Mouse (Mus musculus) hindbrain, embryonic 11.5 days (tissue): ENCODE measurements at regions not wholly inside any gene's neighbourhood (a gene's known extent, or its start where the extent isn't known, plus 50 kb on each side); places are given as distances from the start of the nearest gene placed in this dataset.
"Not testable (repeated sequence)": the region's sequence is repeated elsewhere in the genome, so short reads cannot be mapped to it uniquely, and the experiment has no call there.

Source experiments
- ATAC-seq: fragments of 200-750 bp; cut with Nextera tagmentation; 2 replicates; pipeline ENCODE4 v1.8.0; 2017; ENCODE audit warnings: mild to moderate bottlenecking, moderate TSS enrichment, moderate library complexity; ENCODE audit not compliant: low FRiP score
- DNase-seq: peaks from one replicate; pipeline ENCODE4 v3.0.0-alpha.2; 2015; ENCODE audit warnings: low spot score
- H3K27ac ChIP-seq: fragments of 300-500 bp; sonication (generic); 2 replicates; pipeline ENCODE4 v1.5.1; 2014; ENCODE audit warnings: mild to moderate bottlenecking, low read depth, low read length
- H3K27me3 ChIP-seq: fragments of 300-500 bp; sonication (generic); 2 replicates; pipeline ENCODE4 v1.6.1; 2014; ENCODE audit warnings: mild to moderate bottlenecking, low read length, moderate library complexity, mixed read lengths; ENCODE audit not compliant: control insufficient read depth, insufficient read depth
- H3K36me3 ChIP-seq: fragments of 300-500 bp; sonication (generic); 2 replicates; pipeline ENCODE4 v1.6.1; 2014; ENCODE audit warnings: mild to moderate bottlenecking, low read length, moderate library complexity, mixed read lengths; ENCODE audit not compliant: control insufficient read depth, insufficient read depth
- H3K4me1 ChIP-seq: fragments of 300-500 bp; sonication (generic); replicated peaks from 2 replicates; pipeline ENCODE4 v1.6.1; 2014; ENCODE audit warnings: low read length, mixed read lengths; ENCODE audit not compliant: control insufficient read depth, insufficient read depth
- H3K4me2 ChIP-seq: fragments of 300-500 bp; sonication (generic); replicated peaks from 2 replicates; pipeline ENCODE4 v1.6.1; 2014; ENCODE audit warnings: mild to moderate bottlenecking, low read depth, low read length
- H3K4me3 ChIP-seq: fragments of 300-500 bp; sonication (generic); 2 replicates; pipeline ENCODE4 v1.5.1; 2014; ENCODE audit warnings: low read depth, low read length
- H3K9ac ChIP-seq: fragments of 300-500 bp; sonication (generic); 2 replicates; pipeline ENCODE4 v1.6.1; 2014; ENCODE audit warnings: low read depth, low read length
- H3K9me3 ChIP-seq: fragments of 300-500 bp; sonication (generic); 2 replicates; pipeline ENCODE4 v1.6.1; 2016; ENCODE audit warnings: low read length; ENCODE audit not compliant: control insufficient read depth
- WGBS: fragments of 180-500 bp; shearing (Covaris S2); extraction: QIAGEN DNeasy Blood & Tissue Kit; methylation state at CpG from one replicate; pipeline ENCODE4 v1.1.7; 2014; 5-methylcytosine and 5-hydroxymethylcytosine counted together

DNA sequence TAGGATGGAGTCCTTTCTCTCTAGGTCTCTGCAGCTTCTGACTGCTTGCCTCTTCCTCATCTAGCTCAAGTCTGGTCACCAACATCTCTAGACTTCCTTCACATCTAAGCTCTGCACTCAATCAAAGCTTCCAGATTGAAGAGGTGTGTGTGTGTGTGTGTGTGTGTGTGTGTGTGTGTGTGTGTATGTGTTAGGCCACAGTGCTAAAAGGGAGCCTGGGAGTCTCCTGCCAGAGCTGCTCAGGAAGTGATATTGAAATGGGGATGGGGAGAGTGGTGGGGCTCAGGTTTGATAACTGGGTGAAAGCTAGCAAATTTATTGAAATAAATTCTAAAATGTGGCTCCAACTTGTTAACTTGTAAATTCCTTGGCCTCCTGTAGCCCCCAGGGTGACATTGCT is 73.3 kb downstream of the Gm31371 start:
- not testable (repeated sequence) for ATAC-seq, H3K4me3 ChIP-seq, H3K27ac ChIP-seq, H3K4me2 ChIP-seq, H3K4me1 ChIP-seq, DNase-seq, H3K9ac ChIP-seq, H3K27me3 ChIP-seq, H3K36me3 ChIP-seq, H3K9me3 ChIP-seq

DNA sequence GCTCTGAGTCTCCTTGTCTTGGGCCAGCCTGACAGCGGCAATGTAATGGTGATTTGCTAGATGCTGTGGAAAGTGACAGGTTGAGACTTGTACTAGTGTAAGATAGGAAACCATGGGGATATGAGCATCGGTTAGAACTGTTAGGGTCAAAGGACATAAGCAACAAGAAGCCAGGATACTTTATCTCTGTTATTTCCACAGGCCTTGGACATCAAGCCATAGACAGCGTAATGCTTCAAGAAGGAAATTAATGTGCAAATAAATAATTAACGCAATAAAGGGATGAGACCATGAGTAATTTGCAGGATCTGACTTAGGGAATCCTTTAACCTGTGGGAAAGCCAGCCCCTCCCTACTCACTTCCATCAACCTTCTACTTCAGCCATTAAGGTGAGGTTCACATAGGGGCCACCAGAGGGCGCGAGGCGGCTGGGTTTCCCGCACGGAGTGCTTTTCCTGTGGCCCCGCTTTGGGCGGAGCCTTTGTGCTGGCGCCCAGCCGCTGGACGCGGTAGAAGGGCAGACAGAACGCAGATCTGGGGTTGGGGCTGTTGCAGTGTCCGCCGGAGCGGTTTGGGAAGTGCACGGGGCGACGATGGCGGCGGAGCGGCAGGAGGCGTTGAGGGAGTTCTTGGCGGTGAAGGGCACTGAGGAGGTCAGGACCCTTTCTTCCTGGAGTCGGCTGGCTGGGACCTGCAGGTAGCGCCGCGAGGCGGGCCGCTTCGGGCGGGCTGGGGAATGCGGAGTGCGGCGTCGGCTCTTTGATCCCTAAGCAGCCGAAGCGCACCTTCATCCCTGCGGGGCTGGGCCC is 76.5 kb downstream of the Gm31371 start:
- Histone ChIP-seq H3K27ac (no peak overlapping the region), H3K4me1 (no peaks in the 10 kb centered on the region), H3K4me2 (peak overlapping the region; percentile 44), H3K36me3 (no peaks in the 10 kb centered on the region), H3K9ac (peak overlapping the region; percentile 40), H3K4me3 (peak overlapping the region; percentile 38), H3K27me3 (no peaks in the 10 kb centered on the region), H3K9me3 (no peaks in the 10 kb centered on the region)
- ATAC-seq (peak; percentile 97), DNase-seq (peak; percentile 82)
- WGBS, result 6% methylated on average over 42 of the region's 42 CpGs

DNA sequence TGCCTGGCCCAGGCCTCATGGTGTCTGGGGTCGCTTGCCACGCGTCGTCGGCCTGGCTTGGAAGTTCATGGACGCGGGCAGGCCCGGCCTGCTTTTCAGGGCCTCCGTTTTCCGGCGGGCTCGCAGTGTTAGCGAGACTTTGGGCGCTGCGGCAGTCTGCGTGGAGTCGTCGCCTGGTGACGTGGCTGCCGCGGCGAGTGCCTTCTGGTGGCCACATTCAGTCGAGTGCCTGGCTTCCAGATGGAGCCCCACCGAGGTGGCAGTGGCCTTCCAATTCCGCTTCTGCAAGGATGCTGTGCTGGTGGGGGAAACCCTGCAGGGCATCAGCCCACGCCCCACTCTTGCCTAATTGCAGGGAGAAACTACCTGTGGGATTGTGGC is 77.1 kb downstream of the Gm31371 start:
- not testable (repeated sequence) for DNase-seq, H3K27ac ChIP-seq, H3K36me3 ChIP-seq, H3K27me3 ChIP-seq, H3K4me1 ChIP-seq, H3K9me3 ChIP-seq
- ATAC-seq, result peak; percentile 72
- peak overlapping the region; percentile 44 for H3K4me2 ChIP-seq
- 23% methylated on average over 26 of the region's 26 CpGs for WGBS
- H3K9ac ChIP-seq, result peak overlapping the region; percentile 40; the same call in 1 of the 2 replicates
- peak overlapping the region; percentile 38 for H3K4me3 ChIP-seq

DNA sequence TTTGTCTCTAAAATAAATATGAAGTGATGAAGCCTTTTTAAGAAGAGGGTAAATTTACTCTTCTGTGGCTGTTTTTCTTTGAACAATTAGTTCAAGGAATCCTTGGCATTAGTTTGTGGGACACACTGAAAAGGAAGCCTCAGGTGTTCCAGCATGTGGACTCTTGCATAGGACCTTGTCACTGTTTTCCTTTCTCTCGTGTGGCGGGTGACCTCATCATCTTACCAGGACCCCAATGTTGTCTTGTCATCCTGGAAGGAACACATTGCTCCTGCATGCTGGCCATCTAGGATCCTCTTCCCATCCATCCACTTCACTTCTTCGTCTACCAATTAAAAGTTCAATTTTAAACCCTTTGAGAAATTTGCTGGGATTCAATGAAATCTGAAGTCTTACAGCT is 104.9 kb downstream of the Gm31371 start:
- not testable (repeated sequence) for H3K27ac ChIP-seq, H3K36me3 ChIP-seq, H3K9ac ChIP-seq, ATAC-seq, H3K27me3 ChIP-seq, H3K4me3 ChIP-seq, H3K4me2 ChIP-seq, H3K9me3 ChIP-seq, H3K4me1 ChIP-seq
- 81% methylated on average over 3 of the region's 3 CpGs for WGBS
- peak; percentile 5 for DNase-seq

DNA sequence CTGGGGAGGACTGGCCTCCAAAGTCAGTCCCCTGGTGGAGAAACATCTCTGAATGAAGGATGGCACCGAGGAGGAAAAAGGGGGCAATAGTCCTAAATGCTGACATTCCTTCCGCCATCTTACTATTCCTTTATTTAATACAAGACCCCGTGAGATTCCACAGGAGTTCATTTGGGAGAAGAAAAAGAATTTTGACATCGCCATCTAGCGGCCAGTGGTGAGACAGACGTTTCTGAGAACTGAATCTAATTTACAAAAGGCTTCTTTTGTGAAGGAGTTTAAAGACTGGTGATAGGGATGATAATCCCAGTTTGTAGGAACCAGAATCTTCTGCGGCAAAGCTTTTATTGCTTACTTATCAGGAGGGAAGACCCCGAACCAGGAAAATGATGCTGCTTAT is 107.8 kb downstream of the Gm31371 start:
- not testable (repeated sequence) for H3K4me2 ChIP-seq, H3K4me1 ChIP-seq, DNase-seq, H3K9ac ChIP-seq, ATAC-seq, H3K4me3 ChIP-seq, H3K9me3 ChIP-seq, H3K27me3 ChIP-seq, H3K36me3 ChIP-seq, H3K27ac ChIP-seq
- 71% methylated on average over 8 of the region's 8 CpGs for WGBS

DNA sequence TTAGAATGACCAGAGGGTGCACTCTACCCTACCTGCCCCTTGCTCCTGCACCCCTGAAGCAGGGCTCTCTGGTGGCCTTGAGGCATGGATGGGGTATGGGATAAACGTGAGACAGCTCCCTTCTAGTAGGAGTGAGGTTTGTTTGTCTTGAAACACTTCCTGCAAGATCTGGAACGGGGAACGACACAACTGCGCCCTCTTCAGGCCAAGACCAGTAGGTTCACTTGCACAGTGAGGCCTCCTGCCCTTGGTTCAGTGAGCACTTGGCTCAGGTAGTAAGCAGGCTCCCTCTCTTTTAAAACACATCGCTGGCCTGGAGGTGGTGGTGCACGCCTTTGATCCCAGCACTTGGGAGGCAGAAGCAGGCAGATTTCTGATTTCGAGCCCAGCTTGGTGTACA is 110.1 kb downstream of the Gm31371 start:
- not testable (repeated sequence) for H3K4me1 ChIP-seq, H3K9me3 ChIP-seq, H3K4me2 ChIP-seq, H3K36me3 ChIP-seq, ATAC-seq, H3K27me3 ChIP-seq, H3K4me3 ChIP-seq, H3K9ac ChIP-seq, DNase-seq, H3K27ac ChIP-seq
- 76% methylated on average over 7 of the region's 7 CpGs for WGBS

DNA sequence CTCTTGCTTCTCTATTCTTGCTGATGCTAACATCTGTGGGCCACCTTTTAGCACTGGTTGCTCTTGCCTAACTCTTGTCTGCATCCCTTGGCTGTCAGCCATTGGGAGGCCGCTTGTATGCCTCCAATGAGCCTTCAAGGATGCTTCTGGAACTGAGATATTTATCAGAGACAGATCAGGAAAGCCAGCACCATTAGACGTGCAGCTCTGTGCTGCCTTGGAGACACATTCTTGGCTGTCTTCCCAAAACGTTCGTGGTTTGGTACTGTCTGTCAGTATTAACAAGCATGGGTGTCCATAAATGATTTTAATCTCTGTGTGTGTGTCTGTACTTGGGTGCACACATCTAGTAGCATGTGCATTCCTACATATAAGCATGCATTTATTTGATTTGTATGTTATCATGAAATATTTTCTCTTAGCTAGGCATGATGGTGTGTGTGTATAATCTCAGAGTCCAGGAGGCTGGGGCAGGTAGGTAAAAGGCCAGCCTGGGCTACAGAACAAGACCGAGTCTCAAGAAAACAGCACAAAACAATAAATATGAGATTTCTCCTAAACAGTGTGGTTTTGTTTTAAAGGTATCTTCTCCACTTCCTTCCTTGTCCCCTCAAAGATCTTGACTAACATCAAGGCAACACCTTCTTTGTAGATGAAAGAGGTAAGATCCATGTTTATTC is 111.4 kb downstream of the Gm31371 start:
- ATAC-seq, H3K27me3 ChIP-seq, H3K36me3 ChIP-seq, H3K9me3 ChIP-seq, DNase-seq, H3K27ac ChIP-seq, H3K4me3 ChIP-seq, H3K4me1 ChIP-seq, H3K9ac ChIP-seq, H3K4me2 ChIP-seq: not testable (repeated sequence)
- WGBS, result 85% methylated on average over 5 of the region's 5 CpGs

DNA sequence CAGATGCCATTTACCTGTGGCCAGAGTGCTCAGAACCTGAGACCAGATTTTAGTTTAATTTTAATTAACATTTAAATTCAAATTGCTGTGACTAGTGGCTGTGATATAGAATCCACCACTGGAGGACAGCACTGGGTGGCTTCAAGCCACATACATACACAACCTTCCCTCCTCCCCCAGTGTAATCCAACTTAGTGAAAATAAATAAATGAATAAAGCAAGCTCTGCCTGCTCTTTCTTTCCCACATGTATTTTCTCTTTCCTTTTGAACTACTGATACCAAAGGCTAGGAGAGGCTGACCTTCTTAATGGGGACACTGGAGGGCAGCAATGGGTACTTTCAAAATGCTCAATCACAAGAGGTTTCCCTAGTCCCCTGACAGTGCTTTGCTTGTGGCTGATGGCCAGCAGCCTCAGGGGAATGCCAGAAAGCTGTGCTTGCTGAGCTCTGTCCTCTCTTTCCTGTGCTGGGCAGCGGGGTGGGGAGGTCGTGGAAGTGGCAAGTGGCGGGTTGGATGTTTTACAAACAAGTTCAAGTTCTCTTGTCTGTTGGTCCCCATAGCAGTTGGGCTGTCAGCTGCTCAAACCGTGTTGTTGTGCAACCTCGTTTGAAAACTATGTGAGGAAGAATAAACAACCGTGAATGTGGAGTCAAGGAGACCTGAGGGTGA is 112.4 kb downstream of the Gm31371 start:
- H3K4me1 ChIP-seq, H3K9ac ChIP-seq, H3K27me3 ChIP-seq, H3K4me2 ChIP-seq, H3K27ac ChIP-seq, H3K4me3 ChIP-seq, H3K36me3 ChIP-seq, DNase-seq, ATAC-seq, H3K9me3 ChIP-seq: not testable (repeated sequence)
- 94% methylated on average over 6 of the region's 6 CpGs for WGBS
